8 mouse cellular contexts compared by ENCODE assay signal in genomic region chr14:123659921-123660385, GRCm38 (mm10). TPM values are rescaled to one million over a fixed set of nuclear protein-coding genes. Genes with fewer than 3 reads are reported as not detected.
DNase-seq lines count a peak whose midpoint lies in the region; ATAC-seq and TF ChIP-seq lines count a peak whose summit lies in the region.
"Had no signal": no experiment of that assay in that cellular context is flagged by ENCODE, and none has a peak within 500 bp of the region (broad histone marks: within the 10 kb centered on the region; RNA-seq: fewer than 3 reads in every experiment).

Gene Itgbl1 (plus strand): TSS chr14:123659971.

- 17% methylated on average over 7 of the region's 7 CpGs for WGBS in cerebellum, adult 2 months
- WGBS in embryonic facial prominence, embryonic 12.5 days, result 12% methylated on average over 7 of the region's 7 CpGs
- WGBS in heart, embryonic 10.5 days, result 24% methylated on average over 7 of the region's 7 CpGs
- WGBS in kidney, embryonic 14.5 days, result 41% methylated on average over 7 of the region's 7 CpGs

- peaks cover 3% of the 10 kb centered on the region; the same call in 1 of the 2 replicates for H3K4me1 ChIP-seq in cerebellum, adult 2 months (ENCODE audit: control insufficient read depth, insufficient read depth, low read length)
- H3K4me1 ChIP-seq in embryonic facial prominence, embryonic 12.5 days, result peaks cover 11% of the 10 kb centered on the region; the same call in 1 of the 2 replicates
- H3K4me1 ChIP-seq in heart, embryonic 10.5 days, result peaks cover 10% of the 10 kb centered on the region
- no peaks in the 10 kb centered on the region for H3K4me1 ChIP-seq in kidney, embryonic 14.5 days (ENCODE audit: control insufficient read depth, insufficient read depth, low read length)

- peak; percentile 53 to 57 for DNase-seq in cerebellum, adult 2 months
- no peak for DNase-seq in heart, embryonic 10.5 days (ENCODE audit: low spot score)
- peak; percentile 50 to 63 for DNase-seq in layer of hippocampus, postnatal 36 days
- peak; percentile 29 for DNase-seq in right cerebral cortex, postnatal 14 days
- DNase-seq in Muller cell, postnatal 12 days (ENCODE audit: inconsistent ontology term), result no peak
- DNase-seq: lung, embryonic 14.5 days had no signal

- TF ChIP-seq POLR2A in cerebellum, adult 2 months (IDR thresholded peaks at IDR 0.05; ENCODE audit: borderline replicate concordance, insufficient read depth, low read length), result no peak

- no peak for ATAC-seq in embryonic facial prominence, embryonic 12.5 days (ENCODE audit: insufficient number of reproducible peaks, insufficient read depth, low FRiP score, low TSS enrichment)
- ATAC-seq in kidney, embryonic 14.5 days (ENCODE audit: low FRiP score, low TSS enrichment), result no peak

- H3K27ac ChIP-seq in cerebellum, adult 2 months (ENCODE audit: insufficient read depth, low read length), result no peak within 1 kb of the TSS
- no peak within 1 kb of the TSS for H3K27ac ChIP-seq in embryonic facial prominence, embryonic 12.5 days
- H3K27ac ChIP-seq in heart, embryonic 10.5 days, result peak within 1 kb of the TSS; percentile 8; the same call in 1 of the 2 replicates
- no peak within 1 kb of the TSS for H3K27ac ChIP-seq in kidney, embryonic 14.5 days (ENCODE audit: low read depth, low read length)

- H3K36me3 ChIP-seq in embryonic facial prominence, embryonic 12.5 days, result no peaks in the 10 kb centered on the region
- H3K36me3 ChIP-seq in heart, embryonic 10.5 days, result no peaks in the 10 kb centered on the region
- H3K36me3 ChIP-seq in kidney, embryonic 14.5 days (ENCODE audit: control insufficient read depth, insufficient read depth, low read length), result no peaks in the 10 kb centered on the region

- peak within 1 kb of the TSS; percentile 16 for H3K4me2 ChIP-seq in embryonic facial prominence, embryonic 12.5 days (replicated peaks)
- H3K4me2 ChIP-seq in kidney, embryonic 14.5 days (replicated peaks; ENCODE audit: low read depth, low read length), result no peak within 1 kb of the TSS

- H3K9me3 ChIP-seq in embryonic facial prominence, embryonic 12.5 days, result no peaks in the 10 kb centered on the region
- no peaks in the 10 kb centered on the region for H3K9me3 ChIP-seq in heart, embryonic 10.5 days
- no peaks in the 10 kb centered on the region for H3K9me3 ChIP-seq in kidney, embryonic 14.5 days (ENCODE audit: control insufficient read depth, low read length)

- H3K27me3 ChIP-seq in cerebellum, adult 2 months (ENCODE audit: control insufficient read depth, insufficient read depth, low read length), result no peaks in the 10 kb centered on the region
- no peaks in the 10 kb centered on the region for H3K27me3 ChIP-seq in embryonic facial prominence, embryonic 12.5 days
- H3K27me3 ChIP-seq in heart, embryonic 10.5 days (ENCODE audit: insufficient read depth, poor library complexity, severe bottlenecking), result no peaks in the 10 kb centered on the region
- H3K27me3 ChIP-seq in kidney, embryonic 14.5 days (ENCODE audit: control insufficient read depth, insufficient read depth, low read length), result no peaks in the 10 kb centered on the region

- TF ChIP-seq CTCF in cerebellum, adult 2 months (IDR thresholded peaks at IDR 0.05; ENCODE audit: borderline replicate concordance, insufficient read depth, low read depth, low read length), result no peak

- no peak within 1 kb of the TSS for H3K9ac ChIP-seq in embryonic facial prominence, embryonic 12.5 days
- no peak within 1 kb of the TSS for H3K9ac ChIP-seq in kidney, embryonic 14.5 days (ENCODE audit: low read depth, low read length)
- H3K9ac ChIP-seq: lung, embryonic 14.5 days had no signal

- no peak within 1 kb of the TSS for H3K4me3 ChIP-seq in cerebellum, adult 2 months (replicated peaks; ENCODE audit: insufficient read depth, low read depth, low read length)
- H3K4me3 ChIP-seq in embryonic facial prominence, embryonic 12.5 days, result no peak within 1 kb of the TSS
- no peak within 1 kb of the TSS for H3K4me3 ChIP-seq in heart, embryonic 10.5 days
- no peak within 1 kb of the TSS for H3K4me3 ChIP-seq in kidney, embryonic 14.5 days (ENCODE audit: low read length)

RNA-seq across cellular contexts. Expression of gene Itgbl1, which starts in this region (rescaled TPM):
- 0.38 and 0.55 TPM in 2 replicates for polyA plus RNA-seq in cerebellum, adult 2 months (2012; rRNA removed)
- polyA plus RNA-seq in embryonic facial prominence, embryonic 12.5 days (2016; fragmentation: Nextera tagmentation; extraction: Ambion mirVana), result 0.88 and 1.2 TPM in 2 replicates
- polyA plus RNA-seq in heart, embryonic 10.5 days (2016; fragmentation: Nextera tagmentation; extraction: Ambion mirVana), result 0.18 and 0.23 TPM in 2 replicates
- 1 to 10 TPM; 8.4 to 9.7 TPM for total RNA-seq in layer of hippocampus, postnatal 36 days (2021)
- 0.09 TPM in 1 of 2 replicates, not detected in the other for polyA plus RNA-seq in kidney, embryonic 14.5 days (2014; fragmentation: Nextera tagmentation; extraction: Ambion mirVana)

Comparison
In these comparisons a context has a peak if more than half of its experiments do, and no peak if none do; other contexts are left out.
1. Peak in DNase-seq in cerebellum, adult 2 months; RNA of the gene not detected or under 1 TPM.
2. DNase-seq: peak in layer of hippocampus, postnatal 36 days (2 of 2) and right cerebral cortex, postnatal 14 days (single experiment); none in heart, embryonic 10.5 days (single experiment) and Muller cell, postnatal 12 days (single experiment).